Mouse (Mus musculus) urinary bladder, adult 2 months (tissue): ENCODE results near the gene Gng10. TPM values are rescaled to one million over a fixed set of nuclear protein-coding genes. Genes with fewer than 3 reads are reported as not detected.

Source experiments
- DNase-seq: peaks from one replicate; pipeline ENCODE4 v3.0.0; 2022; ENCODE audit warnings: low spot score
- polyA plus RNA-seq: library from polyadenylated mRNA; depleted of rRNA; stranded (reverse); fragments of >200 nt; gene quantifications from 2 replicates; pipeline ENCODE4 v1.2.3, GENCODE M21; 2012; rRNA removed

The Gng10 gene
- polyA plus RNA-seq, 1 experiment, result 49.5 TPM

DNA sequence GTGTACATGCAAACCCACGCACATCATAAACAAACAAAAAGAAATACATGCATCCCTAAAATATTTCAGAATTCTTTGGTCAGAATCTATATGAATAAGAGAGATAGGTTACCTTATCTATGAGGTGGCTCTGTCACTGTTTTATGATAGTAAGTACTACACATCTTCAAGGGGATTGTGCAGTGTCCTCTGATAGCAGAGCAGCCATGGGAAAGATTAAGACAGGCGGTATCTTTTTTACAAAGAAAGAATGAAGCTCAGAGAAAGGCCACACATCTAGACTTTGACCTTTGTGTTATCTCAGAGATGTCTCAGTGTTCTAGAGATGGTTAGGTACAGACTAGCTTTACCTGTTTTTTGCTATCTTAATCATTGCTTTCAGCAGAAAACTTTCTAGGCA is 18.0 kb upstream of the Gng10 start:
- no peak for DNase-seq

- no peak for DNase-seq
These were observed 467 bp upstream of the Gng10 start for GRCm38 (mm10) chr4:59034325-59034917.

GRCm38 (mm10) chr4:59035786-59036350 is 980 bp downstream of the Gng10 start:
- no peak for DNase-seq

- DNase-seq, result peak; percentile 33
These were observed 1.7 kb downstream of the Gng10 start for GRCm38 (mm10) chr4:59036490-59037127.

DNA sequence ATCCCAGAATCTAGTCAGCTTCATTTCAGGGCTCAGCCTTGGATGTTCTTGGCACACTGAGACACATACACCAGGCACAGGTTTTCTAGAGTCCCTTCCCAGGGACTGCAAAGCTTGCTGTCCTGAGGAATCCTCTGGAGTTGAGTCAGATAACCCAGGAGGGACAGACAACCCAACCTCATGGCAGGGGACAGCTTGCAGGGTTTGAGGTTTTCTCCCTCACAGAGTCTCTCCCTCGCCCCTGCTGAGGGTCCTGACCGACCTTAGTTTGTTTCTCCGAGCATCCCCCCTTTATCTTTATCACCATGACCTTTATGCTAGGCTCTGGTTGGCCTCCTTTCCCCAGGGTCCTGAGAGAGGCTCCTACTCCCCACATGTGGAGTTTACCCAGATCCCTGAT is 2.6 kb downstream of the Gng10 start:
- no peak for DNase-seq

DNA sequence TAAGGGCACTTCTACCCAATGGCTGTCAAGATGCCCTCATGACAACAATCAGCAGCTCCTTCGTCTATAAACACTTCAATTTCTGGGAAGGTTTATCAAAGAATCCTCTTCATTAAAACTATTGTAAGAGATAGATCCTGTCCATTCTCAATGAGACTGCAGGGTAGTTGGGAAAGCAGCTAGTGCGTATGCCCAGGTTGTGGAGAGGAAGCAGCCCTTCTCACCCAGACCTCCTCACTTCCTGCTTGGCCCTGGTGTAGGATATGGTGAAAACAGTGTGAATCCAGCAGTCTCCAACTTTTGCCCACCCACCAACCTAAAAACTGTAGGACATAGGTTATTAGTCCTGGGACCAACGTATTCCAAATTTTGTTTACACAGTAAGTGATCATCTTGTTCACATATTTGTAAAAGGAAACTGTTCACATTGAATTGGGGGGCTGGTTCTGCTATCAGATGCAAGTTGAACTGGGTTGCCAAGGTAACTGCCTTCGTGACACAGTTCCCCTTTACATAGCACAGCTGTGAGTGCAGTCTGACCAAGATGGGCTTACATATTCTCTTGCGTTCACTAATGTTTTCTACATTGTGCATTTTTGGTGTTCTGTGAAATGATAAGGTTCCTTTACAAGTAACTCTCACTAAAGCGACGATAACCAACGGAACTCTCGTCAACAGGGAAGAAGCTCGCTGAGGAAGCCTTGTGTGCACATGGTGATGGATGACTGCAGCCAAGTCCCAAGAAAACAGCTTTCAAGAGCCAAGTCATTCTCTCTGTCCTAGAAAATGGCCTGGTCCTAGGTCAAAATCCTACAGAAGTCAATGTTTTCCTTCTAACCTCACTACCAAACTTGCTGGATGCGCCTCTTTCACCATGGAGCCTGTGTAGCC is 5.8 kb downstream of the Gng10 start:
- DNase-seq, result no peak

- no peak for DNase-seq
These were observed 8.2 kb downstream of the Gng10 start for GRCm38 (mm10) chr4:59043074-59043473.

DNA sequence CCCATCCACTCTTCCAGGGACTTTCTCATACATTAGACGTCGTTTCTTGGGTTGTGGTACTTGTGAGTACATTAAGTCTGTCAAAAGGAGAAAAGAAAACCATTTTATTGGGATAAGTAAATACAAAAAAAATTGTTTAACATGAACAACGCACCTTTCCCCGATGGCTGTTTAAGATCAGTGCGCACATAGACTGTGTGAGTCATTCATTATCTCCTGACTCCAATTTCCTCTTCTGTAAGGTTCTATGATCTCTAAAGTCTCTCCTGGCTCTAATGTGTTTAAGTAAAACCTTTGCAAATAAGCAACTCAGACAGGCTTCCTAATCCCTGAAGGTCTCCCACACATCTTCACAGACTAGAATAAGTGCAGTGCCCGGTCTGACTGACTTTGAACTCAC is 9.0 kb downstream of the Gng10 start:
- no peak for DNase-seq

DNA sequence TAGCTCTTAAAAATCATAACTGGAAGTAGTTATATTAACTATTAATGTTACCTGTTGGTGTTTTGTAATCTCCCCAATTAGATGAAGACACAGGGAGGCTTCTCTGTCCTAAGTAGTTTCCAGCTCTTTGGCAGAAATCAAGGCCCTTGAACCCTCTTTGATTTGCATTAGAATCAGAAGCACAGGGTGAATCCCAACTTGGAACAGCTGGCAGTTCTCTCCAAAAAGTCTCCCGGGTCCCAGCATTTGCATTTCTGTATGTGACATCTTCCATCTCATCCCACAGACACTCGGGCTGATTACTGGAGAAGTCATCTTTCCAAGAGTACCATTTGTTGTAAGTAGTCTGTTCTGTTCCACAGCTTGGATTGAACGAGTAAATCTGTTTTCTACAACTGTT is 12.3 kb downstream of the Gng10 start:
- DNase-seq, result no peak

DNA sequence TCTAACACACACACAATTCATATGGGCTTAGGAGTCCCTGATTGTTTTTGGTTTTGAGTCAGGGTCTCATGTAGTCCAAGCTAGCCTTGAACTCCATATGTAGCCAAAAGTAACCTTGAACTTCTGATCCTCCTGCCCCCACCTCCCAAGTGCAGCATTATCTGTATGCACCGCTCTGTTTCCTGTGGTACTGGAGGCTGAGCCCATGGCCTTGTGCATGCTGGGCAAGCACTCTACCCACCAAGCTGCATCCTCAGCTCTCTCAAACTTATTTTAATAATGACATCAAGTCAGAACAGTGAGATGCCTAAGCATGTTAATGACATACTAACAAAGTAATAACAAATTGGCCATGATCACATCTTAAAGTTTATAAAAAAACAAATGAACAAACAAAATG is 16.2 kb downstream of the Gng10 start:
- DNase-seq, result no peak

DNA sequence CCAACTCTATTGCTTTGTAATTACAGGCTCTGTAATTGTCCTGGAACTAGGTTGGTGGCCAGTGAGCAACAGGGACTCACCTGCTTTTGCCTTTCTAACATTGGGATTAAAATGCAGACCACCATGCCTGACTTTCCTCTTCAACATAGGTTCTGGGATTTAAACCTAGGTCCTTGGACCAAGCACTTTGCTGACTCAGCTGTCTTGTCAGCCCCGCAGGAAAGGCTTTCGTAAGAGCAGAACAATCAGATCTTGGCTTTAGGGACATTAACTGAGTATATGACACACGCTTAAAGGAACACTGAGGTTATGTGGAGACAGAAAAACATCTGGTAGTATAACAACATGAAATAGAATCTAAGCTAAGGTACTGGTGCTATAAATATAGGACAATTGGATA is 23.0 kb downstream of the Gng10 start:
- DNase-seq, result no peak

DNA sequence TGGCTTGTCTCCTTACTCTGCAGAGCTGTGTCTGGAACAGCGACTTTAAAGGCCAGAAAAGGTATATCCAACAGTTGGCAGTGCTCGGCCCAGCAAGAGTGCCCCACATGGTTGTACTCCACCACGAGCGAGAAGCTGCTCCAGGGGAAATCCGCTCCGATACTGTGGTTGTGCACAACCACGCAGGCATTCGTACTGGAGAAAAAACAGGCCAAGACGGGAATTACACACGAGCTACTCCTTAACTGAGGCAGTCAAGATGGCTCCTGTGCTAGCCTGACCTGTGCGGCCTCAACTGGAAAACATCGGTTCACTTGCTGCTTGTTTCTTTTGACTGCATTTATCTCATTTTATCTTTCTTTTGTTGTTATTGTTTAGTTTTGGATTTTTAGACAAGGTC is 27.6 kb downstream of the Gng10 start:
- DNase-seq, result no peak

- no peak for DNase-seq
These were observed 34.4 kb downstream of the Gng10 start for GRCm38 (mm10) chr4:59069276-59069675.

DNA sequence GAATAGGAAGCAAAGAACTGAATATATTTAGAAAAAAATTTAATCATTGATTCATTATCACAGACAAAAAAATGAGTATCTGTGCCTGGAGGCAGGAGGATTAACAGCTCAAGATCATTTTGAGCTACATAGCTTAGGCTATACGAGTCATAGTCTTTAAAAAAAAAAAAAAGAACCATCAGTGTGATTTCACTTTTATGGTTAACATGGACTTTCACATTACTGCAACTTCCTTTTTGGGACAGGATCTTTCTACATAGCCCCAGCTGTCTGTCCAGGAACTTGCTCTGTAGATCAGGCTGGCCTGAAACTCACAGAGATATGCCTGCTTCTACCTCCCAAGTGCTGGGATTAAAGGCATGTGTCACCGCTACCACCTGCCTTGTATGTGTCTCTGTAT is 48.5 kb downstream of the Gng10 start:
- DNase-seq, result no peak

DNA sequence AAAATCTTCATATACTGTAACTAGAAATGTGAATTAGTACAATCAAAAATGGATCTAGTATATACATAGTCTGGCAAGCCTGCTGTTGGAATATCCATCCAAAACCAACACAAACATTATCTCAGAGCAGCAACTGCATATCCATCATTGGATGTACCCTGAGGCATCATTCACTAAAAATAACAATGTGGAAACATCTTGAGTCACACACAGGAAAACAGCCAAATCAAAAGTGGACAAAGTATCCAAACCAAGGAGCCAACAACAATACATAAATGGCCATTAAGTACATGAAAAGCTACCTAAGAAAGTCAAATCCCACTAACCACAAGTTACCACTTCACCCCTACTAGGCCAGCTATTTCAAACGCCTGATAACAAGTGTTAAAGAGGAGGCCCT is 54.5 kb downstream of the Gng10 start:
- DNase-seq, result no peak

Other genes starting within 250 kb of the Gng10 start
- gene Olfr267, start 247.4 kb upstream of the Gng10 start, polyA plus RNA-seq, result 0.01 TPM in 2 replicates
- gene Ecpas, start 122.3 kb upstream of the Gng10 start, polyA plus RNA-seq, result 25.0 and 31.5 TPM in 2 replicates
- gene Zkscan16, start 91.5 kb upstream of the Gng10 start, polyA plus RNA-seq, result 0.06 and 0.15 TPM in 2 replicates
- gene Ptgr1, start 48.0 kb upstream of the Gng10 start, polyA plus RNA-seq, result 101 and 130 TPM in 2 replicates
- 10.2 and 10.8 TPM in 2 replicates for gene Dnajc25, start 40.0 kb upstream of the Gng10 start, polyA plus RNA-seq
- gene Gm20503, start 31.9 kb upstream of the Gng10 start, polyA plus RNA-seq, result not detected in 2 replicates
- not detected in 2 replicates for gene AI481877, start 103.9 kb downstream of the Gng10 start, polyA plus RNA-seq
- gene Ugcg, start 154.2 kb downstream of the Gng10 start, polyA plus RNA-seq, result 36.3 and 44.3 TPM in 2 replicates